Mouse (Mus musculus) lung, postnatal 0 days (tissue): ENCODE data around the gene Nmbr.

Source experiments
- CTCF ChIP-seq: IDR thresholded peaks from 2 replicates; pipeline ENCODE4 v1.5.1; 2016; ENCODE audit warnings: antibody characterized with exemption, mild to moderate bottlenecking
- EP300 ChIP-seq: IDR thresholded peaks from 2 replicates; pipeline ENCODE4 v1.6.1; 2016; ENCODE audit warnings: antibody characterized with exemption, mild to moderate bottlenecking, control low read depth

DNA sequence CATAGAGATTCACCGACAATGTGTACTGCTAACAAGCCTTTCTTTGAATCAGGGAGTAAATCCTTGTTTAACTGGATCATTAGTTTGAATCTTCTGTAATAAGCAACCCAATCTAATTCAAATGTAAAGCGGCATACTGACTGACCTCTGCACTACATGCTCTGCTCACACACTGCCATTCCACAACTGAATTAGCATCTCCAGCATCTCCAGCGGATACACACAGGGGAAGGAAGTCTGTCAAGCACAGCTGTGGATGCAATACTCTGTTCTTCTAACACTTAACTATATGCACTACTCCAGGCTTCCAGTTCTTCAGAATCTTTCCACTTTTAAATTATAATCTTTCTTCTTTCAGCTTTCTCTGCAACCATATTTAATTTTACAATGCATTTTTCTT lies 15.0 kb upstream of the Nmbr start:
- TF ChIP-seq CTCF: no peak
- TF ChIP-seq EP300: no peak
